Mouse (Mus musculus) c-Kit-positive CD71-positive TER-119-negative erythroid progenitor cells, embryonic 14.5 days (primary cell): ENCODE results near the gene Casp14.
A peak's percentile ranks its signal among the peaks of the same experiment; 100 is the strongest.

Experiments used
- DNase-seq: peaks from one replicate; pipeline ENCODE4 v3.0.0-alpha.2; 2013; ENCODE audit warnings: low read depth

Gene Casp14

DNA sequence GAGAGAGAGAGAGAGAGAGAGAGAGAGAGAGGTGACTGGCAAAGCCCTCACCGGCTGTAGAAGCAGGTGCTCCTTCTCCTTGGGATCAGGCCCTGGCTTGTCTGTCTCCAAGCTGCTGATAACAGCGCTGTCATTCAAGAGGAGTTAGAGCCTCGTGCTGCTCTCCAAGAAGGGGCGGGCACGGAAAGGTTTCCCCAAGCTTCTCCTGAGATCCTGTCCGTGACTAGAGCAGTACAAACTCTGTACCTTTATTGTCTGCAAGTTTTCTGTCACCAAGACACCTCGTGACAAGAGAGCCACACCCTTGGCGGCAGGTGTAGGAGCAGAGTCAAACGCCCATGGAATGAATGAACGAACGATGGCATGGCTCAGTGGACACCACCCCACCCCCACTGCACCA is at the start of gene Casp14:
Casp14 (minus strand) TSS at position 239 of the 400 bp plus-strand sequence.
- DNase-seq, result no peak

GRCm38 (mm10) chr10:78765570-78765969 is 47.5 kb upstream of the Casp14 start:
- no peak for DNase-seq

DNA sequence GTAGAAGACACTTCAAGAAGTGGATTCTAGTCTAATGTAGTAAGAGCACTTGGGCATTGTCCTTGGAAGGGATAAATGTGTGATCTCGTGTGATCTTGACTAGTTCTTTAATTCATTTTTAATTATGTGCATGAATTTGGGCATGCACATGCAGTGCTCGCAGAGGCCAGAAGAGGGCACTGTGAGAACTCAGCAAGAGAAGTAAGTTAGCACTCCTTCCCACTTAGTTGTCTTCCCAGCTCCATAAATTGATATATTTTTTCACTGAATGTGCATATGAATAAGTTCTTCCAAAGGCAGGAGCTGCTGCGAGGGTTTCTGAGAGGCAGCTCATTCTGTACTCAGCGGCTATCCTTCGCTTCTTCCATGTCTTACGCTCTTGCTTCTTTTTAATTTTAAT is 37.9 kb upstream of the Casp14 start:
- peak; percentile 6 for DNase-seq

DNA sequence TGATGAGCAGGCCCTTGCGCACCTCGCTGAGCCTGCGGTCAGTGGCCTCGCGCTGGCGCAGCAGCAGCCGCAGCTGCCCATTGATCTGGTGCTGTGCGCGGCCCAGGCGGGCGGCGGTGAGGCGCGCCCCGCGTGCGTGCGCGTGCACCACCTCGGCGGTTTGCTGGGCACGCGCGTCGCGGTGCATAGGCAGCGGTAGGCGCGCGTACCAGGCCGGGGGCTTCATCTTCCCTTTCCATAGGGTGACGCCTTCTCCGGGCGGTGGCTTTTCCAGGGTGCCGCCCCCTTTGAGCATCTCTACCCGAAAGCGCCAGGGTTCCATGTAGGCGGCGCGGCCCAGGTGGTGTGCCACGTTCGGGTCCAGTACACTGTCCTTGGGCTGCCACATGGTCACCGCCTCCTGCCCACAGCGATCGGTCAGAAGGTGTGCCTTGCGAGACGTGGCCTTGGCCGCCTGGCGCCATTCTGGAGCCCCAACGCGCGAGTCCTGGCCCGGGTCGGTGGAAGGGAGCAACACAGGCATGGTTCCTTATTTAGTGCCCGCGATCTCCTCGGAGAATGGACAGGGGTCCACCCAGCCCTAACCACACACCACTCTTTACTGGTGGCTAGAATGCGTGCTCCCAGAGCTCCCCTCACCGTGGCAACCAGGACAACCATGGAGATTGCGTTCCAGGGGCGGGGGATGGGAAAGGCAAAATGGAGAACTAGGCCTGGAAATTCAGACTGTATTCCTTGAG is 34.5 kb upstream of the Casp14 start, which contains the start of gene Ccdc105:
Ccdc105 (minus strand) TSS at position 614 of the 740 bp plus-strand sequence.
- DNase-seq, result no peak

DNA sequence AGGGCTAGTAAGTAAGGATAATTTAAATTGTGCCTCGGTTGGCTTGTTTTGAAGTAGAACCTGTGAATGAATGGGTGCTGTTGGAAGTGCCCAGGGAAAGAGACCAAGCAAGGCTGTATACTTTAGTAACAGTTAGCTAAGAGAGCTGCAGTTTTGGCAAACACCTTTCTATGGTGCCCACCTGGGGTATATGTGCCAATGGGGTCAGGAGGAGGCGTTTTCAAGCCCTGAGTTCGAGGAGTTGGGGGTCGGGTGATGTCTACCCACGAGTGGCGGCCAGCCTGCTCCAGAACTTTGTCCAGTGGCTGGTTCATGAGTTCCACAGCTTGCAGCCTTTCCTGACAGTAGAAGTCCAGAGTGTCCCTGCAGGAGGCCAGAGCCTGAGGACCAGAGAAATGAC is 30.9 kb upstream of the Casp14 start:
- no peak for DNase-seq

- DNase-seq, result no peak
Measured at GRCm38 (mm10) chr10:78748161-78748560, 30.1 kb upstream of the Casp14 start.

DNA sequence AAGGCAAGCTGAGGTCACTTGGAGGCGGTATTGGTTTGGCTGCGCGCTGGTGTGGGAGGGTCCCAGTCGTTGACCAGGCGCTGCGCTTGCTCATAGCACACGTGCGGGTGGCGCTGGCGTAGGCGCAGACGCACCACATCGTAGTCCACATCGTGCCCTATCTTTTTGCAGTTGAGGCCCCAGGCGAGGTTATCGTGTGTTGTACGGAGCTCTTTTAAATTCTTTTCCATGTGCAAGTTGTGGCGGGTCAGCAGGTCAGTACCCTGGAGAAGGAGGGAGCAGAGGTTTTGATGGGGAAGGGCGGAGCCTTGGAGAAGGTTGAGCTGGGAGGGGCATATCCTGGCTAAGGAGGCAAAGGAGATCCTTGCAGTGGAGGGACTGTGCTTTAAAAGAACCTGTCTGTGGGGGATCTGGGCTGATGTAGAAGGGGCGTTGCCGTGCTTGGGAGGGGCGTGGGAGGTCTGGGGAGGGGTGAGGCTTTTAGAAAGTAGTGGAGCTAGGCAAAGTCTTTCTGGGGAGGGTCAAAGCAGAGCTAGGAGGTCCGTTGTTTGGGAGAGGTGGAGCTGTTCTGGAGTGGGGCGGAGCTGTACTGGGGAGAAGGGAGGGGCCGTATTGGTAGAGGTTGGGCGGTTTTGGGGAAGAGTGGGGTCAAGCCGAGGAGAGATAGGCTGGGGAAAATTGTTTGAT is 29.1 kb upstream of the Casp14 start:
- no peak for DNase-seq

GRCm38 (mm10) chr10:78745453-78746232 is 27.5 kb upstream of the Casp14 start:
- DNase-seq, result no peak

- no peak for DNase-seq
Measured at GRCm38 (mm10) chr10:78743721-78744120, 25.6 kb upstream of the Casp14 start.

DNA sequence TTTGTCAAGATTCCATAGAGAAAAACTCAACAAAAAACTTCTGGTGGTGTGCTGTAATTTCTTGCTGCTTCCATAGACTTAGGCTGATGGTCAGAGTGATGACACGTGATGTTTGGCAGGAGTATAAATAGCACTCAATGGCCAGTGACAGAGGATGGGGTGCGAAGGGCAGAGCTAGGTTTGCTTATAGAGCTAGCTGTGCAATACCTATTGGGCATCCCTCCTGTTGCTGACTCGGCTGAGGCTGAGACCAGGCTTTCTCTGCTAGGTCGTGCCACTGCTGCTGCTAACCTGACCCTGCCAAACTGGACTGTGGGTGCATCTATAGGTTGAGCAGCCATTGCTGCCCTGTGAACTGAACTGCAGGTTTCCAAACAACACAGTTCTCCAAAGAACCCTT is 21.7 kb upstream of the Casp14 start:
- no peak for DNase-seq

DNA sequence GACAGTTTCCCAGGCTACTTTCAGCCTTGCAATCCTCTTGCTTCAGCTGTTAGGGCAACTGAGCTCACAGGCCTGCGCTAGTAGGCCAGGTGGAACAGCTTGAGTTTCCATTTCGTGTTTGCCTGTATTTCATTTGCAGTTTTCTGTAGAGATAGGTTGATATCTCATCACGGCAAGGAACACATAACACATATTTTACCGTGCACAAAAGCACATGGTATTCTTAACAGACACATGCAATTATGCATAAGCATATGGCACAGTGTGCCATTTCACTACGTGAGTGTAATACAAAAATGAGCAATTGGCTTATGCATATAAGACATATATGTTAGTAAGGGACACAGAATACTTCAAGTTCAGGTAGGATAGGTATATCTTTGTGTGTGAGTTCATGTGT is 9.8 kb upstream of the Casp14 start:
- DNase-seq, result no peak

GRCm38 (mm10) chr10:78727035-78727434 is 8.9 kb upstream of the Casp14 start:
- no peak for DNase-seq

GRCm38 (mm10) chr10:78723416-78723815 is 5.3 kb upstream of the Casp14 start:
- no peak for DNase-seq

GRCm38 (mm10) chr10:78722654-78723053 is 4.6 kb upstream of the Casp14 start:
- no peak for DNase-seq

GRCm38 (mm10) chr10:78722036-78722435 is 3.9 kb upstream of the Casp14 start:
- DNase-seq, result no peak

GRCm38 (mm10) chr10:78716231-78716630 is 1.9 kb downstream of the Casp14 start:
- DNase-seq, result no peak

DNA sequence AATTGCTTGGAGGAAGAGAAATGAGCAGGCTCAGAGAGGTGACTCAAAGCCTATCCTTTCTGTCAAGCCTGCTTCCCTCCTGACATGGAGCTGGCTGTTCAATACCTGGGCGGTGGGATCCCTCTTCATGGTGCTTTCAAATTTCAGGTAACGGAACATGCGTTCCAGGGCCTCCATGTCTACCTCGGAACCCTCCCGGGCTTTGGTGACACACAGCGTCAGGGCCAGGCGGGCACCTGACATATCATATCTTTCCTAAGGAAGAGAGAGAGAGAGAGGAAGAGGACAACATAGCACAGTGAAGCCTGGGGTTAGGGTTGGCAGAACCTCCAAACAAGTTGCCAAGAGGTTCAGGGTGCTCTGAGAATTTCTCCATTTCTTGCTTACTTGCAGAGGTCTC is 2.9 kb downstream of the Casp14 start:
- no peak for DNase-seq

GRCm38 (mm10) chr10:78714129-78714528 is 4.0 kb downstream of the Casp14 start:
- DNase-seq, result no peak

DNA sequence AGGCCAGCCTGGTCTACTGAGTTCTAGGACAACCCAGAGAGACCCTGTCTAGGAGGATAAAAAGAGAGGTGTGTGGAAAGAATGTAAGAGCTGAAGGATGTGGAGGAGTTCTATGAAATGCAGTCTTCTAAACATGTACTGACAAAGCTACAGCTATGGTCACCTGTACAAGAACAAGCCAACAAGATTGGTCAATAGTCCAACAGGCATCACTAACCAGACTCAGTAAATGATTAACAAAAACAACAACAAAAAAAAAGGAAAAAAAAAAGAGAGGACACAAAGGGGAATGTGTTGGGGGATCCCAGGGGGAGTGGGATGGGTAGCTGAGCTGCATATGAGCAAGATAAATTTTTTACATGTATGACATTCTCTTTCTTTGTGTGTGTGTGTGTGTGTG is 7.4 kb downstream of the Casp14 start:
- DNase-seq, result no peak

DNA sequence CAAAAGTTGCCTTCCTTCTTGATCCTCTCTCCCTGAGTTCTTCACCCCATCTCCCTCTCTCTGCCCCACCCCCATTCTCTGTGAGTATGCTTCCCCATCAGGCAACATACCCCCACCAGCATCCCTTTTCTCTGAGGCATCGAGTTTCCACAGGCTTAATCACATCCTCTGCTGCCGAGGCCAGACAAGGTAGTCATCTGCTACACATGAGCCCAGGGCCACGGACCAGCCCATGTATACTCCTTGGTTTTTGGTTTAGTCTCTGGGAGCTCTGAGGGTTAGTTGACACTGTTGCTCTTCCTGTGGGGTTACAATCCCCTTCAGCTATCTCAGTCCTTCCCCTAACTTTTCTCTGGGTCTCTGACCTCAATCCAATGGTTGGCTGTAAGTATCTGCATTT is 17.2 kb downstream of the Casp14 start:
- no peak for DNase-seq

GRCm38 (mm10) chr10:78689973-78690372 is 28.1 kb downstream of the Casp14 start:
- DNase-seq, result no peak

- DNase-seq, result no peak
Measured at GRCm38 (mm10) chr10:78686995-78687577, 31.0 kb downstream of the Casp14 start.
